Mouse (Mus musculus): ENCODE results near the gene Slc16a3.

Slc16a3 gene

GRCm38 (mm10) chr11:120948328-120948727, at the start of gene Slc16a3:
Slc16a3 (plus strand) TSS chr11:120948480.
- no peak for DNase-seq (ENCODE audit: low spot score)

GRCm38 (mm10) chr11:120900276-120901244, 47.7 kb upstream of the Slc16a3 start:
- peak; percentile 75 for DNase-seq (ENCODE audit: low spot score)

DNA sequence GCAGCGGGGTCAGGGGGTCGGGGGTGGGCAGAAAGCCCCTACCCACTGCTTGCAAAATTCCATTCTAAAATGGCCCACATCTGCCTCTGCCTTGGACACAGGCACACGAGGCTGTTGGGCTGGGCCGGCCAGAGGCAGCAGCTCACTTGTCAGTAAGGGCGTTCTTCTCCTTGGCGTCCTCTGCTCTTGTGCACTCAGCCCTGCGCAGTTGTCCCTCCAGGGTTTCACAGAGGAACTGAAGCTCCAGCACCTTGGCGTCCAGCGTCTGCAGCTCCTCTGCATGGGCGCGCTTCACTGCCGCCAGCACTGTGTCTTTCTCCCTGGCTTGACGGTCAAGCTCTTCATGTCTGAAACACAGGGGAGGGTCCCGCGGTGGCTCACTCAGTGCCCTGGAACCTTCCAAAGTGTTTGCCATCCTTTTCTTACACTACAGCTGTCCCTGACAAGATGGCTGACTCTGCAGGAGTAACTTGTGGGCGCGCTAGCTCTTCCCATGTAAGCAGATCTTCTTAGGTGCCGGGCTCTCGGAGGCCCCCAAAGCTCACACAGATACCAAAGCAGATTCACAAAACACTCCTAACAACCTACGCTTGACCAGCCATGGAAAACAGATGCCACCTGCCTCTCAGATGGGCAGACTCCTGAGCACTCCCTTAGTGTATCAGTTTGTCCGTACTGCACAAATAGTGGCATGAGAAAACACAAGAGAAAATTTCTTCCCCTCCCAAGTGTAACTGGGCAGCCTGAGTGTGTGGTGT, 46.4 kb upstream of the Slc16a3 start:
- DNase-seq (ENCODE audit: low spot score), result no peak

- peak; percentile 44 for DNase-seq (ENCODE audit: low spot score)
These were observed 45.7 kb upstream of the Slc16a3 start for GRCm38 (mm10) chr11:120902487-120903142.

DNA sequence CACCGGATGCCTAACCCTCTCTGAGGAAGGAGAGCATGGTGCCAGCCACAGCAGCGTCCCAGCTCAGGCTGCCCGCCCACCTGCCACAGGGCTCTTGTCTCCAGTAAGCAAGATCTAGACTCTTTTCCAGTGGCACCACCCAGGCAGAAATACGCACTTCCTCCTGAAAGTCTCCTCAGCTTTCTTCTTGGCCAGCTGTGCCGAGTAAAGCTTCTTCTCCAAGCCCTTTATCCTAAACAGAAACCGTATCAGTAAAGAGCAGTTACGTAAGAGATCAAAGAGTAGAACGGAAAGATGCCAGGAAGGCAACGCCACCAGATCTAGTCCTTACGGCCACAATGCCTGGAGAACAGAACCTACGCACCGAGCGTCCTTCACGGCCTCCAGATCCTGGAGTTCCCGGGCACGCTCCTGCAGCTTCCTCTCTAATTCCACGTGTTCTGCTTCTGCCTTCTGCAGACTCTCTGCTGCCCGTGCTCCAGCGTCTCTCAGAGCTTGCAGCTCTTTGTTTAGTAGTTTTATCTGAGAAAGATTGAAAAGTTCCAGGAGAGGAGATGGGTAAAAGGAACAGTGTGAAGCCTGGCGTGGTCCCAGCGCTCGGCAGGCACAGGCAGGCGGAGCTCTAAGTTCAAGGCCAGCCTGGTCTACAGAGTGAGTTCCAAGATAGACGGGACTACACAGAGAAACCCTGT, 45.0 kb upstream of the Slc16a3 start:
- DNase-seq (ENCODE audit: low spot score), result no peak

- DNase-seq (ENCODE audit: low spot score), result no peak
These were observed 43.7 kb upstream of the Slc16a3 start for GRCm38 (mm10) chr11:120904561-120904960.

DNA sequence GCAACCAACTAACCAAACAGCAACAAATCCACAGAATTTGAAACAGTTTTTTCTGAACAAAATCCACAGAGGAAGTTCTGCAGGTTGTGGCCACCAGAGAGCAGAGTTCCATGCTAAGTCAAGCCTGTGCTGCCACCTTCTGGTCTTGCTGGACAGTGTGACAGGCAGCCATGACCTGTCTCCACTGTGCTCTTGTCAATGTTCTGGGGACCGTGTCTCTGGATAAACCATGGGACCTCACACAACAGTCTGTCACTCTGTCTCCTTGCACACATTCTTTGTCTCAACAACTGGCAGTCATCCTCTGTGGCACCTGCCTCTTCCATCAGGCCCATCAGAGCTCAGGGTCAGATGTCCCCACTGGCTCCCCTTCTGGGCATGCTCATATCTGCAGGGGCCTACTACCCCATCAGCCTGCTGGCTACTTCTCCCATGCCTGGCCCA, 42.8 kb upstream of the Slc16a3 start:
- peak; percentile 75 for DNase-seq (ENCODE audit: low spot score)

- DNase-seq (ENCODE audit: low spot score), result no peak
These were observed 34.5 kb upstream of the Slc16a3 start for GRCm38 (mm10) chr11:120913796-120914195.

- DNase-seq (ENCODE audit: low spot score), result no peak
These were observed 31.8 kb upstream of the Slc16a3 start for GRCm38 (mm10) chr11:120916477-120916876.

- DNase-seq (ENCODE audit: low spot score), result no peak
These were observed 30.5 kb upstream of the Slc16a3 start for GRCm38 (mm10) chr11:120917756-120918155.

DNA sequence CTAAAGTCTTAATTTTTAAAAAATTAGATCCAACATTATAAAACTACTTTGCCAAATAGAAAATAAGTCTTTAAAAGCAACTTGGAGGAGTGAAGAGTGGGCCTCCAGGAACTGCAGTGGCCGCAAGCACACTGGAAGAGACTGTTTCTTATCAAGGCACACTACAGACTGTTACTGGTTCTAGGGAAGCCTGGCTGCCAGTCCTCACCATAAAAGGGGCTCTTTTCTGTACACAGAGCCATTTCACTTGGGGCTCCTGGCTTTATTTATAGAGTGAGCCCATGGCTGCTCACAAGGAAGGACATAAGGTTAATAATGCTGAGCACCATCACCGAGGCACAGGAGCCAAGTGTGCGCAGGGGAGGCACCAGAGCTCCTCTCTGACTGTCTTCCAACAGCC, 25.8 kb upstream of the Slc16a3 start:
- no peak for DNase-seq (ENCODE audit: low spot score)

DNA sequence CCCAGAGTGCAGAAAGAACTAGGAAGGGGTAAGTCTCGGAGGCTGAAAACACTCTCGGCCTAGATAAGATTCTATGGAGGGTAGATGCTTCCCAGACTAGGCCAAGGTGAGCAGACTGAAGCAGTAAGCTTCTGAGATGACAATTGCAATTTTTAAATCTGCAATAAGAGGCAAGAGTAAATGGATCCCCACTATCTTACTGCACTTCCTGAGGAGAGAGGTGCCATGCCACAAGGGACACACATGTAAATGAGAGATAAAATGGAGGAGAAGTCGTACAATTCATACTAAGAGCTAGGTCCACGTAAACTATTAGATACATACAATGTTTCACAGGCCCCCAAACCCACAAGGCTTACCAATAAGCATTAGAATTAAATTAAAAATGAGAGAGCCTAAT, 19.8 kb upstream of the Slc16a3 start:
- DNase-seq (ENCODE audit: low spot score), result no peak

GRCm38 (mm10) chr11:120931479-120931878, 16.8 kb upstream of the Slc16a3 start:
- no peak for DNase-seq (ENCODE audit: low spot score)

DNA sequence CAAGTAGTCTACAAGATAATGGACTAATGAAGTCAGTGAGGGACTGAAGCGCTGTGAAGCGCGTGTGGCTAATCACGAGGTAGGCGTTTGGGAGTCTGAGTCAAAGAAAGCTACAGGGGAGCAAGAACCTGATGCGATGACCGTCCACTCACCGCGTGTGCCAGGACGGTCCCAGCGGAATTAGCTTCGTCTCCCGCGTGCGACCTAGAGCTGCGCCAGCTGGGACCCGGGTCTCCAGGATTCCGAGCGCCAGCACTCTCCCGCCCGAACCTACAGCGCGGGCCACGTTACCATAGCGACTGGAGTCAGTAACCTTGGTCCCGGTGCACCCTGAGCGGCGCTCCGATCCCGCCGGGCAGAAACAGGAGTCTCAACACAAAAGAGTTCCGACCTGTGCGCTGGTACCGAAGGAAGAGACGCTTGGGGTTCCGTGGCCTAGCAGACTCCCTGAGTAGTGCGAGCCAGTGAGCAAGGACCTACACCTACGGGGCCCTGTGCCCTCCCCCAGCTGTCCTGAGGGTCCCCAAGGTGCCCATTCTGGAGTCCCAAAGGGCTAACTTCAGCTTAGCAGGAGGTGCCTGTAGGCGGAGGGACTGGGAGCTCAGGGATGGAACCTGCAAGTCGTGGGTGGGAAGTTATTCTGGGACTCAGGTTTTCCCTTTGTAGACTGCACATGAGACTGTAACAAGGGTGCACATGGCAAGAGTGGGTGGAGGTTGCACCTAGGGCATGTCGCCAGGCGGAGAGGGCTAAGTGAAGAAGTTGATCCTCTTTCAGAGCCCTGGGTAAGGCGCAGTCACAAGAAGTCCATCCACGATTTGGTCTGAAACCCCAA, 15.5 kb upstream of the Slc16a3 start, which contains the start of gene Ccdc57:
Gene Ccdc57, minus strand, starts transcription at position 309 of the 835 bp plus-strand sequence.
- DNase-seq (ENCODE audit: low spot score), result peak; percentile 89

- DNase-seq (ENCODE audit: low spot score), result no peak
These were observed 10.3 kb upstream of the Slc16a3 start for GRCm38 (mm10) chr11:120937976-120938375.

DNA sequence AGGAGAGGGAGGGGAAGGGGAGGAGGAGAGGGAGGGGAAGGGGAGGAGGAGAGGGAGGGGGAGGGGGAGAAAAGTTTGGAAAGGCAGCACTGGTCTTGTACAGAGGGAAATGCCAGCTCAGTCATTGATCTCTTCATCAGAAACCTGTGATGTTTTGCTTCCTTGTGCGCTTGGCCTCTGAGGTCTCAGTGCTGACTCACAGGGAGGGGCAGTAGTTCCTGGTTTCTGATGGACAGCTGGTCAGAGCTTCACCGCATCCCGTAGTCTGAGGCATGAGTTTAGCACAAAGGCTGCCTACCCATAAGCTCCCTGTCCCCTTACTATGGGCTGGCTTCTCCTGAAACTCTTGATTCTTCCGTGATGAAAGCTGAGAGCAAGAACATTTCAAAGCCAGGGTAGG, 9.5 kb upstream of the Slc16a3 start:
- no peak for DNase-seq (ENCODE audit: low spot score)

DNA sequence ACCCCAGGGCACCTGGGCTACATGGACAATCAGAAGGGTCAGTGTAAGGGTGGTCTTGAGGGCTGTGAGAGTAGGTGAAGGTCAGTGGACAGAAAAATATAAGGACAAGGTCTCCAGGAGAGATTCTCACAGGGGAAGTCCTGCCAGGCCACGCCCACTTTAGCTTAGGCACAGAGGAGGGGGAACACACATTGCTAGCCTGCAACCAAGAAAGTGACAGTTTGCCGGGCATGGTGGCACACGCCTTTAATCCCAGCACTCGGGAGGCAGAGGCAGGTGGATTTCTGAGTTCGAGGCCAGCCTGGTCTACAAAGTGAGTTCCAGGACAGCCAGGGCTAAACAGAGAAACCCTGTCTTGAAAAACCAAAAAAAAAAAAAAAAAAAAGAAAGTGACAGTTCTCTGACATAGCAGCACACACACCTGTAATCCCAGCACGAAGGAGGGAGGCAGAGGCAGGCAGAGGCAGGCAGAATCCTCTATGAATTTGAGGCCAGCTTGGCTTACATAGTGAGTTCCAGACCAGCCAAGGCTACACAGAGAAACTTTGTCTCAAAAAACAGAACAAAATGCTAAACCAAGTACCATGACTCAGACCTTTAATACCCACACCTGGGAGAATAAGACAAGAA, 8.5 kb upstream of the Slc16a3 start:
- no peak for DNase-seq (ENCODE audit: low spot score)

DNA sequence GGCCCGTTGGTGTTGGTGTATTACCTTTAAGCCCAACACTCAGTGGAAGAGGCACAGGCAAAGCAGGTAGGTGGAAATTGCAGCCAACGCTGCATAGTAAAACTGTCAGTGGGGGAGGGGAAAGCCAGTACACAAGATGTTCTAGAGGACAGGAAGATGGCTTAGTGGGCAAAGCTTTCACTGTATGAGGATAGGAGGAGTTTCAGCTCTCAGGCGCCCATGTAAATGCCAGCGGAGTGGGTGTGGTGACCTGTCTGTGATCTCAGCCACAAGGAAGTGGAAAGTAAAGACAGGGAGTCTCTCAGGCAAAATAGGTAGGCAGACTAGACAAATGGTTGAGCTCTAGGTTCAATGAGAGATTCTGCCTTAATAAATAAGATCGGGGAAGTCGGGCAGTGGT, 7.3 kb upstream of the Slc16a3 start:
- DNase-seq (ENCODE audit: low spot score), result no peak

GRCm38 (mm10) chr11:120945266-120945665, 3.0 kb upstream of the Slc16a3 start:
- no peak for DNase-seq (ENCODE audit: low spot score)

DNA sequence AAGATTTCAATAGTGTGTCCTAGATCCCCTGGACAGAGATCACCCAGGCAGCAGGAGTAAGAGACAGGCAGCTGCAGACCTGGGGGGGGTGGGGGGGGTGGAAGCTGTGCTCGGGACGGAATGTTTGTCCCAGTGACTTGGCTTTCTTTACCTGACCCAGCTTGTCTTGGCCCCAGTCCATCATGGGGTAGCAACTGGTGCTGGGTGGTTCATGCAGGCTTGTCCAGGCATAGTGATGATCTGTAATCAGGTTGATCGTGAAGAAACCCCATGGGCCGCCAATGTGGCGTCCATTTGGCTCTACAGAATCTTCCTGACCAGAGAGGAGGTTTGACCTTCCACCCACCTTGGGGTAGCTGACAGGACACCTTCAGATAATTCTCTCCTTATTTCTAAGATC, 2.4 kb upstream of the Slc16a3 start:
- DNase-seq (ENCODE audit: low spot score), result no peak

Measured in c-Kit-positive CD71-positive TER-119-positive erythroid progenitor cells, embryonic 14.5 days (primary cell).